18 mouse cellular contexts compared by ENCODE assay signal in genomic region chr1:144343299-144343698, GRCm38 (mm10).
A peak's percentile ranks its signal among the peaks of the same experiment; 100 is the strongest.
DNase-seq lines count a peak whose midpoint lies in the region; ATAC-seq and TF ChIP-seq lines count a peak whose summit lies in the region.
"Had no signal": no experiment of that assay in that cellular context is flagged by ENCODE, and none has a peak within 500 bp of the region (broad histone marks: within the 10 kb centered on the region; RNA-seq: fewer than 3 reads in every experiment).

No protein-coding gene starts in this region.

- no peak overlapping the region for H3K4me3 ChIP-seq in left cerebral cortex, adult 2 months
- H3K4me3 ChIP-seq in embryonic fibroblast, embryonic 13.5 days (ENCODE audit: insufficient read depth, low read length) = no peak overlapping the region
- H3K4me3 ChIP-seq: heart, embryonic 12.5 days; hindbrain, embryonic 13.5 days; layer of hippocampus, adult 2 months; limb, embryonic 10.5 days; midbrain, embryonic 13.5 days; neural tube, embryonic 13.5 days had no signal

- peak; percentile 51 for ATAC-seq in megakaryocyte, adult 5-6 weeks (ENCODE audit: poor library complexity, severe bottlenecking)
- ATAC-seq: activated CD4-positive, CD25-positive, alpha-beta regulatory T cell, adult 4 months; midbrain, embryonic 13.5 days had no signal

- peaks cover 3% of the 10 kb centered on the region; the same call in 1 of the 2 replicates for H3K4me1 ChIP-seq in embryonic fibroblast, embryonic 13.5 days (ENCODE audit: control insufficient read depth, insufficient read depth, low read length)
- H3K4me1 ChIP-seq: heart, embryonic 12.5 days; hindbrain, embryonic 13.5 days; limb, embryonic 10.5 days; midbrain, embryonic 13.5 days; neural tube, embryonic 13.5 days had no signal

- no peak for TF ChIP-seq CTCF in left cerebral cortex, adult 2 months (IDR thresholded peaks at IDR 0.05)
- TF ChIP-seq CTCF in embryonic fibroblast, embryonic 13.5 days (IDR thresholded peaks at IDR 0.05; ENCODE audit: borderline replicate concordance, insufficient read depth, low read length) = no peak

- intact Hi-C loops in left cerebral cortex, postnatal 25 days (cut with DNase I) = no loop called here
- intact Hi-C loops in left cerebral cortex, adult 2 months (cut with DNase I) = no loop called here

- TF ChIP-seq POLR2A in embryonic fibroblast, embryonic 13.5 days (IDR thresholded peaks at IDR 0.05; ENCODE audit: low read depth, low read length) = no peak

- H3K27ac ChIP-seq in left cerebral cortex, adult 2 months = no peak overlapping the region
- peak overlapping the region; percentile 80 for H3K27ac ChIP-seq in embryonic fibroblast, embryonic 13.5 days (ENCODE audit: insufficient read depth, low read length)
- H3K27ac ChIP-seq: hindbrain, embryonic 13.5 days; layer of hippocampus, adult 2 months; limb, embryonic 10.5 days; midbrain, embryonic 13.5 days; neural tube, embryonic 13.5 days had no signal

- peak; percentile 6 for DNase-seq in adrenal gland, postnatal 10 days
- no peak for DNase-seq in adrenal gland, postnatal 4 days (ENCODE audit: low spot score in 2 of 2)
- DNase-seq in left cerebral cortex, postnatal 25 days (ENCODE audit: low spot score in 2 of 2) = peak; percentile 3 to 43
- no peak for DNase-seq in left cerebral cortex, adult 2 months (ENCODE audit: extremely low spot score in 1 of 2, low spot score in 2 of 2)
- DNase-seq in gastrocnemius, postnatal 25 days = no peak
- DNase-seq in natural killer cell, adult 2 months (ENCODE audit: low spot score in 2 of 2) = no peak
- DNase-seq: B cell, adult 2 months; kidney, adult 2 months; thymus, adult 2 months had no signal

Comparison
In these comparisons a context has a peak if more than half of its experiments do, and no peak if none do; other contexts are left out.
1. DNase-seq: peak in adrenal gland, postnatal 10 days (single experiment) and left cerebral cortex, postnatal 25 days (2 of 2); none in adrenal gland, postnatal 4 days (0 of 2), left cerebral cortex, adult 2 months (0 of 2), gastrocnemius, postnatal 25 days (single experiment) and natural killer cell, adult 2 months (0 of 2).